Mouse (Mus musculus) thymus, adult 2 months (tissue): ENCODE results near the gene Nadsyn1.

Experiments used
- CTCF ChIP-seq: fragments of 200-500 bp; IDR thresholded peaks from 2 replicates; pipeline ENCODE4 v1.5.1; 2012; ENCODE audit warnings: mild to moderate bottlenecking, control low read depth, low read length, moderate library complexity, borderline replicate concordance; ENCODE audit not compliant: control insufficient read depth, poor library complexity, insufficient read depth; ENCODE audit errors: extremely low read depth
- POLR2A ChIP-seq: fragments of 200-500 bp; IDR thresholded peaks from 2 replicates; pipeline ENCODE4 v1.6.1; 2012; ENCODE audit warnings: mild to moderate bottlenecking, low read length, control low read depth, moderate library complexity; ENCODE audit not compliant: control insufficient read depth, poor library complexity, insufficient read depth; ENCODE audit errors: extremely low read depth

DNA sequence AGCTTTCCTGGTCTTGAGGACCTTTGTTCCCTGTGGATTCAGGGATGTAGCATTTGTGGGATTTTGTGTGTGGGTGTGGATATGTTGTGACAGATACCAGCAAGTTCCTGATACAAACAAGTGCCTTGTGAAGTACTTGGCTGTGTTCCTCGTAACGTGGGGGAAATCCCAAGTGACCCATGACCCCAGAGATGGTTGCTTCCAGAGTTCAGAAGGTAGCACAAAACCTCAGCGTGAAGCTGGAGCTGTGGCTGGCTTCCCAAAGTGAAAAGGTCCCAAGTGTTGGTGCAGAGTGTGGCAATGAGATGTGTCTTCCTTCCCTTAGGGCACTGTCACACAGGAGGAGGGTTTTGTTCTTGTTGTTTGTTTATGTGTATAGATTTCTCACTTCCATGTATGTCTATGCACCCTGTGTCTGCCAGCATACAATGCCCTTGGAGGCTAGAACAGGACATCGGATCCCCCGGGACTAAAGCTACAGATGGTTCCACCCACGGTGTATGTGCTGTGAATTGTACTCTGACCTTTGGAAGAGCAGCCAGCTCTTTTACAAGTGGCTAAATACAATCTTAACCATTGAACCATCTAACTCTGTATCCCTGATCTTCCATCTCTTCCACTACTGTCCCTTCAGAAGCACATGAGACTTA is 30.2 kb downstream of the Nadsyn1 start:
- TF ChIP-seq POLR2A (no peak), CTCF (no peak)
